Mouse (Mus musculus) forebrain, embryonic 15.5 days (tissue): ENCODE results near the gene Magi1. TPM values are rescaled to one million over a fixed set of nuclear protein-coding genes. Genes with fewer than 3 reads are reported as not detected.

ENCODE experiments used
- ATAC-seq: fragments of 200-750 bp; cut with Nextera tagmentation; replicated peaks from 2 replicates; pipeline ENCODE4 v1.8.0; 2017; ENCODE audit warnings: mild to moderate bottlenecking, moderate TSS enrichment, moderate library complexity
- H3K27ac ChIP-seq: fragments of 300-500 bp; sonication (generic); replicated peaks from 2 replicates; pipeline ENCODE4 v1.5.1; 2015; ENCODE audit warnings: mild to moderate bottlenecking, inconsistent platforms
- H3K27me3 ChIP-seq: fragments of 300-500 bp; sonication (generic); 2 replicates; pipeline ENCODE4 v1.6.1; 2015; ENCODE audit warnings: inconsistent platforms
- H3K36me3 ChIP-seq: fragments of 300-500 bp; sonication (generic); 2 replicates; pipeline ENCODE4 v1.6.1; 2015; ENCODE audit warnings: mild to moderate bottlenecking, inconsistent platforms
- H3K4me1 ChIP-seq: fragments of 300-500 bp; sonication (generic); 2 replicates; pipeline ENCODE4 v1.6.1; 2015; ENCODE audit warnings: inconsistent platforms
- H3K4me2 ChIP-seq: fragments of 300-500 bp; sonication (generic); replicated peaks from 2 replicates; pipeline ENCODE4 v1.6.1; 2015; ENCODE audit warnings: mild to moderate bottlenecking, inconsistent platforms
- H3K4me3 ChIP-seq: fragments of 300-500 bp; sonication (generic); 2 replicates; pipeline ENCODE4 v1.5.1; 2015; ENCODE audit warnings: mild to moderate bottlenecking, inconsistent platforms
- H3K9ac ChIP-seq: fragments of 300-500 bp; sonication (generic); replicated peaks from 2 replicates; pipeline ENCODE4 v1.6.1; 2015; ENCODE audit warnings: mild to moderate bottlenecking, inconsistent platforms
- H3K9me3 ChIP-seq: fragments of 300-500 bp; sonication (generic); 2 replicates; pipeline ENCODE4 v1.6.1; 2016; ENCODE audit warnings: inconsistent platforms
- WGBS: fragments of 180-500 bp; shearing (Covaris S2); methylation state at CpG from one replicate; pipeline ENCODE4 v1.1.7; 2015; ENCODE audit warnings: mixed read lengths; 5-methylcytosine and 5-hydroxymethylcytosine counted together
- polyA plus RNA-seq: library from polyadenylated mRNA; unstranded; fragments of >200 nt; fragmentation: Nextera tagmentation; extraction: Ambion mirVana; gene quantifications from 2 replicates; pipeline ENCODE4 v1.2.1, GENCODE M21; 2015

Gene Magi1
- polyA plus RNA-seq, 1 experiment from 2014 or later, result 36.7 TPM

DNA sequence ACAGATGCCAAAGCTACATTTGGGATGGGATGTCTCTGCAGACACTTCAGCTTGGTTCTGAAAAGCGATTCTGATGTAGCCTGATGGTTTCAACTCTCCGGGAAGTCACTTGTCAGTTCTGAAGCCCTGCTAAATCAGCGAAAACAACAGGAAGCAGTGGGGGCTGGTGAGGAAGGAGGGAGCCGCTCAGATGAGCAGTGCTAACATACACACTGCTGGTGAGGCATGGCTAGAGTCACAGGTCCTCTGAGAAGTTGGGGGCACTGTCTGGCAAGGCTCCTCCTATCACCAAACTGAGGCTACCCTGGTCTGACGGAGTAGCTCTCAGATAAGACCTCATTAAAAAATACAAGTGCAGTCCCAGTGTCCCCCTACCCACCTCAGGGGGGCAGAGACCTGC is 565.3 kb downstream of the Magi1 start:
- H3K4me1 ChIP-seq, result peaks cover 38% of the 10 kb centered on the region
- no peak overlapping the region for H3K4me2 ChIP-seq
- no peaks in the 10 kb centered on the region for H3K9me3 ChIP-seq
- WGBS, result 24% methylated on average over 5 of the region's 5 CpGs
- H3K27me3 ChIP-seq, result no peaks in the 10 kb centered on the region
- no peak overlapping the region for H3K27ac ChIP-seq
- H3K36me3 ChIP-seq, result no peaks in the 10 kb centered on the region
- no peak overlapping the region for H3K4me3 ChIP-seq
- H3K9ac ChIP-seq, result no peak overlapping the region
- peak; percentile 66 for ATAC-seq

DNA sequence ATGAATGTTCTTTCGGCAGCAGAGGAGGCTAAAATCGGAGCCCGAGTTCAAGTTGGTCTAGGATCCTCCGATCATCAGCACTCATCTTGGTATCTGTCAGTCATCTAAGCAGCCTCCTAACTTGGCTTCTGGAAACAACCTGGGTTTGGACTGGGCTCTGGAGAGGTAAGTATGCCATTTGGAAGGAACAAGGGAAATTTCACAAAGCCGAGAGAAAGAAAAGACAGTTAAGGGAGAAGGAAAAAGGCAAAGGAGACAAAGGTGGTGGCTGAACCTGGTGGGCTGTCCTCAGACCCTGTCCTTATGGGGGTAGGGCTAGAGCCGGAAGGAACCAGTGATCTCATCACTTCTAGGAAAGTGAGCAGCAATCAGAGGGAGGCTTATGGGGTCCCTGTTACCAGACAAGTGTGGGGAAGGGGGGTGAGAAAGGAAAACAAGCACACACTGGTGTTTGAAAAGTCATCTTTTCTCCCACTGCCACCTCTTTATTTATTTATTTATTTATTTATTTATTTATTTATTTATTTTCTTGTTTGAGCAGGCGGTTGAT is 565.8 kb downstream of the Magi1 start:
- H3K27me3 ChIP-seq, result no peaks in the 10 kb centered on the region
- no peaks in the 10 kb centered on the region for H3K36me3 ChIP-seq
- ATAC-seq, result no peak
- H3K27ac ChIP-seq, result no peak overlapping the region
- H3K4me2 ChIP-seq, result no peak overlapping the region
- H3K9me3 ChIP-seq, result no peaks in the 10 kb centered on the region
- H3K4me3 ChIP-seq, result no peak overlapping the region
- WGBS, result 48% methylated on average over 7 of the region's 7 CpGs
- no peak overlapping the region for H3K9ac ChIP-seq
- H3K4me1 ChIP-seq, result peaks cover 37% of the 10 kb centered on the region

DNA sequence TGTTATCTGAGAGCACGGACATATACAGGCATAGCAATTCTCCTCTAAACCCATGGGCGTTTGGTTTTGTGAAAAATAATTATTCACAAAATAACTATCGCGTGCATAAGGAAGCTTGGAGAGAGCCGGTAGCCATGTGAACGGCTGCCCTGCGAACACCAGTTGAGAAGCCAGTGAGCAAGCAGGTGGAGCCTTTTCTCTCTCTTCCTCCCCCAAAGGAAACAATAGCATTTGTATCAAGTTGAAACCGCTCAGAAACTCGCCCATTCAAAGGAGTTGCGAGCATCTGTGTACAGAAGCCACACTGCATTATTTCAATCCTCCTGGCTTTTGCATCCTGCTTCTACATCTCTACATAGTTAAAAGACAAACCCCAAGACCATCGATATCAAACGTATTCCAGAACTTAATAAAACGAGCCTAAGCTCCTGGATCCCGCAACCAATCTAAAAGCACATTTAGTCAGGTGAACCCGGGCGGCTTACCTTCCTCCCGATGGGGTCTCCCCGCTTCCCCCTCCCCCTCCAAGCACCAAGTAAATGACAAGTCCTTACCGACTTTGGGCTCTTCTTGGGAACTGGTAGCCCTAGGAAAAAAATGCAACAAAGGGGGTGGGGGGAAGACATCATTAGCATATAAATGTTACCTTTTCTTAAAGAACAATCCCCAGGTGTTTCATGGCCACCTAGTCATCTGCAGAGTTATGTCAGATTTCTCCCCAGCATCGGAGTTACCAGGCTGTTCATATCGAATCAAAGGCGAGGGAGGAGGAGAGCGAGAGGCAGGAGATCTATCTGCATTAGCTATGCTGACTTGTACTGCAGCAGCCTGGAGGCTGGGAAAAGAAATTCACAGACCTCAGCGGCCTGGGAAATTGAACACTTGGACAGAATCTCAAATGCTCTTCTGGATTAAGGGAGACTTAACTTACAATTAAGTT is 566.8 kb downstream of the Magi1 start:
- Histone ChIP-seq H3K9ac (peak overlapping the region; percentile 23), H3K4me1 (peaks cover 37% of the 10 kb centered on the region), H3K27ac (no peak overlapping the region), H3K9me3 (no peaks in the 10 kb centered on the region), H3K36me3 (no peaks in the 10 kb centered on the region), H3K27me3 (no peaks in the 10 kb centered on the region), H3K4me3 (peak overlapping the region; percentile 26), H3K4me2 (peak overlapping the region; percentile 41)
- WGBS, result 10% methylated on average over 24 of the region's 24 CpGs
- ATAC-seq, result 0 out of 2 replicates have a peak, but pooled peaks have one; percentile 39

DNA sequence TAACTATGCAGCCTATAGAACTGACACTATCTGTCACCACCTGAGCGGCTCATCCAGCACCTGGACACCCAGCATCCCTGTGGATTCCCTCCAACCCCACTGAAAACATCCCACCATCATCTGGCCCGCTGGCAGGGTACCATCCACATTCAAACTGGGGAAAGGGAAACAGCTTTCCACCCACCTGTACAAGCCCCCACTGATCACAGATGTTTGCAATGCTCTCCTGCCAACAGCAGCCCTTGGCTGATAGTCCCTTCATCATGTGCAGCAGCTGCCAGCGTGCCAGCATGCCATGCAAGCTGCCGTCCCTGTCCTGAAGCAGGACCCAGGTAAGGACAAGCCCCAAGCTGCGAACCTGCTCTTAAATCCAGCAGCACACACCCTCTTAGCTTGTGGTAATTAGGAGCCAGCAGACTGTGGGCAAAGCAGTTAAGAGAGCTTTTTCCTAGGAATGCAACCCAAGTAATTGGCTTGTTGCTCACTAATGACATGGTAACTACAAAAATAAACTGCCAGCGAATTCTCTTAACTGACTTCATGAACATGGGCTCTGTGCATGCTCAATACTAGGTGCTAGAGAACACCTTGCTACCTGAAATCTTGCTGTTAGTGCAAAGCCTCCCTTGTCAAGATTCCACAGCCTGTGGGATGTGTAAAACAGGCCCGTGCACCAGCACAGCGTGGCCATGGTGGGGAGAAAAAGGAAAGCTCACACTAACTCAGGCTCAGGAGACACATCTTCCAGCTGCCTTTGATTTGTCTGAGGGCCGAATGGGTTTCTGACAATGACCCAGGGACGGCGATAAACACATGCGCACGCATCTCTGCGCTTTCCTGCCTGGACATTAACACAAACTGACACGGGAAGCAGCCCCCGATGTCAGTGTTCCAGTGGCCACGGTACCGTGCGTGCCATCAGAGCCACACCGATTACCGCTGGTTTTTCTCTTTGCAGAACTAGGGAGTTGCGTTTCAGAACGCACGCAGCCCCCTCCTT is 568.2 kb downstream of the Magi1 start:
- WGBS, result 30% methylated on average over 24 of the region's 24 CpGs
- H3K27ac ChIP-seq, result no peak overlapping the region
- ATAC-seq, result no peak; the same call in 1 of the 2 replicates

DNA sequence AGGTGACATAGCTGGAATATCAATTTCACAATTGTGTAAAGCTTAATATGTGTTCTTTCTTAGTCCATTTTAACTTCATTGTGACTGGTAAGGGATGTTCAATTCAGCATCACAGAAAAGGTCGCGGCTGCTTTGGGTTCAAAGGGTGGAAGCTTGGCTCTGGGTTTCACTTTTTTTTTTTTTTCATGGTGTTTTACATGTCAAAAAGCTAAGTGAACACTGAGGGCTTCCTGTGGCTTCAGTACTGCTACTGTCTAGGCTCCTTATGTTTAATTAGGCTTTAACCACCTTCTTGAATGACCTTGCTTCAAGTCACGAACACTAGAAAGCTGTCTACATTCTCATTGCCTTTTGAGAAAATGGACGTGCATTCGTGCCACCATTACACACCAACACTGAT is 579.4 kb downstream of the Magi1 start:
- peaks cover 12% of the 10 kb centered on the region; the same call in 1 of the 2 replicates for H3K36me3 ChIP-seq
- no peaks in the 10 kb centered on the region for H3K9me3 ChIP-seq
- peaks cover 12% of the 10 kb centered on the region for H3K4me1 ChIP-seq
- H3K27me3 ChIP-seq, result no peaks in the 10 kb centered on the region
- no peak overlapping the region for H3K4me3 ChIP-seq
- H3K27ac ChIP-seq, result no peak overlapping the region
- WGBS, result 51% methylated on average over 5 of the region's 5 CpGs
- ATAC-seq, result no peak
- H3K4me2 ChIP-seq, result no peak overlapping the region
- H3K9ac ChIP-seq, result no peak overlapping the region

More for the DNA sequence above, 568.2 kb downstream of the Magi1 start:
- Histone ChIP-seq H3K27me3 (no peaks in the 10 kb centered on the region), H3K4me1 (peaks cover 37% of the 10 kb centered on the region), H3K4me3 (peak overlapping the region; percentile 26), H3K9me3 (no peaks in the 10 kb centered on the region), H3K36me3 (no peaks in the 10 kb centered on the region), H3K4me2 (peak overlapping the region; percentile 41), H3K9ac (peak overlapping the region; percentile 6; the same call in 1 of the 2 replicates)

DNA sequence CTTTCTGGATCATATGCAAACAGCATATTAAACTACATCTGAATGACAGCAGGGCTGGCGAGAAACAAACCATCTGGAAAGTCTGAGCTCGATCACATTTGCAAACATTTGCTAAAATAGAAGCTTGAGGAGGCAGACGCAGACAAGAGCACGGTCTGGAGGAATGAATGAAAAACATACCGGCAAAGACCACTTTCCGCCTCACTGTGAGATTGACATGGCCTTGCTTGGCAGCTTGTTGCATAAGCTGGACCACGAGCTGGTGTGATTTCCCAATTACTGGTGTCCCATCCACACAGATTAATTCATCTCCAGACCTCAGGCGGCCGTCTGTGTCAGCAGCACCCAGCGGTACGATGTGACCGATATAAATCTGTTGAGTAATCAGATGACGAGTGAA is 584.3 kb downstream of the Magi1 start:
- 66% methylated on average over 13 of the region's 13 CpGs for WGBS
- Histone ChIP-seq H3K4me2 (no peak overlapping the region), H3K4me1 (peaks cover 19% of the 10 kb centered on the region), H3K9me3 (no peaks in the 10 kb centered on the region), H3K27me3 (no peaks in the 10 kb centered on the region), H3K4me3 (no peak overlapping the region), H3K9ac (no peak overlapping the region), H3K27ac (peak overlapping the region; percentile 41; the same call in 1 of the 2 replicates), H3K36me3 (peaks cover 21% of the 10 kb centered on the region)
- ATAC-seq, result peak; percentile 29; the same call in 1 of the 2 replicates

DNA sequence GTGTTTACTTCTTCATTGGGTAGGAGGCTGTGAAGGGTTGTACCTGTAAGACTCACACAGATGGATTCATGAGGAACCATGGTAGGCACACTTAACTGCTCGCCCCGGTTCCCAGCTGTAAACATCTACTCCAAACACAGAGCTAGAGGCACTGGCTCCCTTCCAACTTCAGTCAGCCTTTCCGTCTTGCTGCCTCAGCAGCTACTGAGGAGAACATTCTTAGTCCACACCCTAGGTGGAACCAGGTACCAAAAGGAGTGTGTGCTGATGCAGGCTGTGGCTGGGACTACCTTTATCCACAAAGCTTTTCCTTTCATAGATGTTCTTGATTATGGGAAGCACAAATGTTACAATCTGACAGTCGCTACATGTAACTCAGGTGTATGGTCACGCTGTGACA is 585.8 kb downstream of the Magi1 start:
- Histone ChIP-seq H3K4me2 (no peak overlapping the region), H3K27ac (no peak overlapping the region), H3K27me3 (no peaks in the 10 kb centered on the region), H3K4me1 (peaks cover 19% of the 10 kb centered on the region), H3K9me3 (no peaks in the 10 kb centered on the region), H3K36me3 (peaks cover 21% of the 10 kb centered on the region), H3K9ac (no peak overlapping the region), H3K4me3 (no peak overlapping the region)
- ATAC-seq, result no peak
- WGBS, result 74% methylated on average over 5 of the region's 5 CpGs

DNA sequence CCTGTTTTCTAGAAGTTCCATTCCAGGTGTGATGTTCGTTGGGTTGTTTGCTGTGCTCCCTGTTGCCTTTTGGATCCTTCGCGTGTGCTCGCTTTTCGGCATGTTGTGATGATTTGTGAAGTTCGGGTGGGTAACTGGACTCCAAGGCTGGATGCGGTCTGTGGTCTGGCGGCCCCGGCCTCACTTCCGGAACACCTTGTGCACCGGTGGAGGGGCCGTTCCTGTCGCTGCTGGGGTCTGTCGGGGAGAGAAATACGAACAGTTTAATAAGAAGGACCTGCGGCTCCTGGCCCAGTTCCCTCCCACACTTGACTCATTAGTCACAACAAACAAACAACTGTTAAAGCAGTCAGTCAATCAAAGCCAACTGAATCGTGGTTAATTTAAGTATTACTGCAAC is 605.0 kb downstream of the Magi1 start:
- ATAC-seq, result no peak
- WGBS, result 80% methylated on average over 17 of the region's 17 CpGs

DNA sequence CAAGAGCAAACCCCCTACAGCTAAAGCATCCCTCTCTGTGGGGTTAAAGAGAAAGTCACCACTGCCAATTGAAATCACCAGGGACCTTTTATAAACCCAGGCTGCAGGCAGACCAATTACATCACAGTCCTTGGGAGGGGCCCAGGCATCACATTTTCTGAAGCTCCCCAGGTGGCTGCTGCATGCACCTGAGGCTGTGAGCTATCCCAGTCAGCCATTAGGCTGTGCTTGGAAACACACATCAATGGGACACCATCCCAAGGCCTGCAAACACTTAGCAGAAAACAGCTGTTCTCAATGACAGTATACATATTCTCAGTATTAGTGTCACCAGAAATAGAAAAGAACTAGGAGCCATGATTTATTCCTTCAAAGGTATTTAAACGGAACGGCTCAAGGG is 617.0 kb downstream of the Magi1 start:
- WGBS, result 38% methylated on average over 2 of the region's 2 CpGs

More for the DNA sequence above, 605.0 kb downstream of the Magi1 start:
- no peaks in the 10 kb centered on the region for H3K4me1 ChIP-seq
- H3K4me3 ChIP-seq, result no peak overlapping the region
- no peak overlapping the region for H3K9ac ChIP-seq
- H3K4me2 ChIP-seq, result no peak overlapping the region
- no peak overlapping the region for H3K27ac ChIP-seq
- H3K27me3 ChIP-seq, result no peaks in the 10 kb centered on the region
- H3K9me3 ChIP-seq, result no peaks in the 10 kb centered on the region
- H3K36me3 ChIP-seq, result peaks cover 36% of the 10 kb centered on the region

DNA sequence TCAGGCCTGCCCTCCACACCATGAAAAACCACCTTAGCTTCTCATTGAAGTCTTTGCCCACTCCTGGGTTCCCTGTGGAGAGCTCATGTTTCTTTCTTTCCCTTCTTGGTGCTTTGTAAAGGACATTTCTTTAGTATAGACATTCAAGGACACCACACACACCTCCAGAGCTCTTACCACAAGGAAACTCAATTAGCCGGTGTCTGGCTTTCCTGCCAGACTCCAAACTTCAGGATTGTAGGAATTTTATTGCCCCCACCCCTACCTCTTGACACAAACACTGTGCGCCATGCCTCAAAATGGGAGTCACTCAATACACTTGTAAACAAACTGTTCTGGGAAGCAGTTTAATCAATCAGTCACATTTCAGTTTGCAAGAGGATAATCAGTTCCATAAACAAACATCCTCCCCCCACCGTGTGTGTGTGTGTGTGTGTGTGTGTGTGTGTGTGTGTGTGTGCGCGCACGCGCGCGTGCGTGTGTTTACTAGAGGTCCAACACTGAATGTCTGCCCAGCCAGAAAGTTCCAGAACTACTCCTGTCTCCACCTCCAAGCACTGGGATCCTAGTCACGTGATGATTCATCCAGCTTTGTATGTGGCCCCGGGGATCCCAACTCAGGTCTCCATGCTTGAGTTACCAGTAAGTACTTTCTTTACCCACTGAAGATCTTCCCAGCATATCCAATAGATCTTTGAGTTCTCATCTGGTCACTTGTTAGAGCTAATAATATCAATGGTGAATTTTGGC is 618.5 kb downstream of the Magi1 start:
- H3K4me2 ChIP-seq, result no peak overlapping the region
- no peak for ATAC-seq
- H3K9me3 ChIP-seq, result no peaks in the 10 kb centered on the region
- H3K4me1 ChIP-seq, result no peaks in the 10 kb centered on the region
- H3K27me3 ChIP-seq, result no peaks in the 10 kb centered on the region
- WGBS, result 96% methylated on average over 12 of the region's 12 CpGs
- no peaks in the 10 kb centered on the region for H3K36me3 ChIP-seq
- no peak overlapping the region for H3K27ac ChIP-seq
- H3K4me3 ChIP-seq, result no peak overlapping the region
- H3K9ac ChIP-seq, result no peak overlapping the region

More for the DNA sequence above, 617.0 kb downstream of the Magi1 start:
- Histone ChIP-seq H3K9me3 (no peaks in the 10 kb centered on the region), H3K4me1 (no peaks in the 10 kb centered on the region), H3K27ac (no peak overlapping the region), H3K9ac (no peak overlapping the region), H3K4me2 (no peak overlapping the region), H3K4me3 (no peak overlapping the region), H3K27me3 (no peaks in the 10 kb centered on the region), H3K36me3 (no peaks in the 10 kb centered on the region)
- ATAC-seq, result no peak

DNA sequence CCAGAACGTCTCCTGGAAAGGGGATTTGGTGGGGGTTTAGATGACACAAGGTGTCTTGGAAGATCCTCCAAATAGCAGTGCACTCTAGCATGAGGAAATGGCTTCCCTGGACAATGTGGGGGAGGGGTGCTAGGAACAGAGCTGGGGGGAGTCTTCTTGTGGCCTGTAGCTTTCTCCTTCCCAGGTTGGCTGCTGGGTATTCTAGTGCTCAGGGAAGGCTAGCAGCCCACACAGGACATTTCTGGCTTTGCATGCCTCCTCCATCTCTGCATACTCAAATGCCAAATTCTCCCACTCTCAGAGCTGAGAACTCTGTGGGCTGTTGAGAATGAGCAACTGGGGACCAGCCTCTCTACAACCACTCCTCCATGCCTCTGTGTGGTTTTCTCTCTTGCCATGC is 622.6 kb downstream of the Magi1 start:
- Histone ChIP-seq H3K4me2 (no peak overlapping the region), H3K36me3 (no peaks in the 10 kb centered on the region), H3K9me3 (no peaks in the 10 kb centered on the region), H3K9ac (no peak overlapping the region), H3K4me3 (no peak overlapping the region), H3K27me3 (no peaks in the 10 kb centered on the region), H3K4me1 (no peaks in the 10 kb centered on the region), H3K27ac (no peak overlapping the region)
- no peak for ATAC-seq
- 36% methylated on average over 1 of the region's 1 CpGs for WGBS
